Mouse (Mus musculus): Measurements from ENCODE around the gene Nectin1. TPM values are rescaled to one million over a fixed set of nuclear protein-coding genes. Genes with fewer than 3 reads are reported as not detected.

Nectin1 gene
- total RNA-seq, 1 experiment from 2014 or later: 0.50 TPM

- no peak for ATAC-seq (replicated peaks in 1 of 2; ENCODE audit: insufficient read depth in 1 of 2, low FRiP score in 2 of 2, low TSS enrichment in 1 of 2, low read depth in 1 of 2, poor library complexity in 2 of 2, severe bottlenecking in 2 of 2)
Observed at GRCm38 (mm10) chr9:43736046-43736730, 7.6 kb upstream of the Nectin1 start.

DNA sequence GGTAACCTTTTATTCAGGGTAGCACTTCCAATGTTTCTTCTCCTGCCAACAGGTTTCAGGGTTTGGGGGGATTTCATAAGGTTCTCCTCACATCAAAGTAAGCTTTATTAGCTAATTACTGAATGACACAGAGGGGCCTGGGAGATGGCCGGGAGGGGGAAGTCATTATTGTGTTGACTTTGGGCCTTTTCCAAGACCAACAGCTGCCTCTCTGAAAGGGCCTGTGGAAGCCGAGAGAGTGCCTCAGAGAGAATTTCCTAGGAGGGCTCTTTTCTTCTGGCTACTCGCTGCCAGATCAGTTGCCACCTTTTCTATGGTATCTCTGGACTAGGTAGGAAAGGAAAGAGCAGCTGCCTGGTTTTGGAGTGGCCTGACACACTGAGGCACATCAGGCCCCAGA lies 6.5 kb upstream of the Nectin1 start:
- ATAC-seq (replicated peaks in 1 of 2; ENCODE audit: insufficient read depth in 1 of 2, low FRiP score in 2 of 2, low TSS enrichment in 1 of 2, low read depth in 1 of 2, poor library complexity in 2 of 2, severe bottlenecking in 2 of 2): no peak

DNA sequence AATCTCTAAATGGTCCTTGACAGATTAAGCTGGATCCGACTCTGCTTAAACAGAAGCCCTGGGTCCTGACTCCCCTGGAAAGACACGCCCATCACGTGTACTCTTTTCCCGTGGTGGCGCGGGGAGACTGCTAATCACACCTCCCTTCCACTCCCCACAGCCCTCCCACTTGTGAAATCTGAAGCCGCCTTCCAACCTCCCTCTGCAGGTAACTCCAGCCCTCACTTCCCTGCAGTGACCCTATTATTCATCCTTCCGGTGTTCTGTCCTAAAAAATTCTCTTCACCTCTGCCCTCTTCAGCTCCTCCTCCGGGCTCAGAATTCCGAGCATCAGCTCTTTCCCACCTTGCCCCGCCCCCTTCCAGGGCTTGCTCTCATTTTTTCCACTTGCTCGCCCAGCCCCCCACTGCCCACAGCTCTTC lies 5.9 kb upstream of the Nectin1 start:
- ATAC-seq (replicated peaks in 1 of 2; ENCODE audit: insufficient read depth in 1 of 2, low FRiP score in 2 of 2, low TSS enrichment in 1 of 2, low read depth in 1 of 2, poor library complexity in 2 of 2, severe bottlenecking in 2 of 2): no peak

- no peak for ATAC-seq (replicated peaks in 1 of 2; ENCODE audit: insufficient read depth in 1 of 2, low FRiP score in 2 of 2, low TSS enrichment in 1 of 2, low read depth in 1 of 2, poor library complexity in 2 of 2, severe bottlenecking in 2 of 2)
Observed at GRCm38 (mm10) chr9:43738480-43739084, 5.2 kb upstream of the Nectin1 start.

DNA sequence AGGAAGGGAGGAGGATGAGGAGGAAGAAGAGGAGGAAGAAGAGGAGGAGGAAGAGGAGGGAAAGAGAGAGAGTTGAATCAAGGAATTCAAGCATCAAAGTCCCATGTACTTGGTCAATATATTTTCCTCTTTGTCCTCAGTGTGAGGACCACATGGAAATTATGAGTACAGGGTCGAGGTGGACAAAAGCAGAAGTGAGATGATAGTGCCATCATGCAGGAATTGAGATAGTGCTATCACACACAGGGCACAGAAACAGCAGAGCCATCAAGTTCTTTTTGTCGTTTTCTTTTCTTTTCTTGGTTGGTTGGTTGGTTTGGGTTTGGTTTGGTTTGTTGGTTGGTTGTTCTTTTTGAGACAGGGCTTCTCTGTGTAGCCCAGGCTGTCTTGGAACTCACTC lies 2.5 kb upstream of the Nectin1 start:
- no peak for ATAC-seq (replicated peaks in 1 of 2; ENCODE audit: insufficient read depth in 1 of 2, low FRiP score in 2 of 2, low TSS enrichment in 1 of 2, low read depth in 1 of 2, poor library complexity in 2 of 2, severe bottlenecking in 2 of 2)

- ATAC-seq (replicated peaks in 1 of 2; ENCODE audit: insufficient read depth in 1 of 2, low FRiP score in 2 of 2, low TSS enrichment in 1 of 2, low read depth in 1 of 2, poor library complexity in 2 of 2, severe bottlenecking in 2 of 2): no peak
Observed at GRCm38 (mm10) chr9:43742066-43742465, 1.7 kb upstream of the Nectin1 start.

- 0 out of 4 replicates have a peak, but pooled peaks have one; percentile 22 to 30 for ATAC-seq (replicated peaks in 1 of 2; ENCODE audit: insufficient read depth in 1 of 2, low FRiP score in 2 of 2, low TSS enrichment in 1 of 2, low read depth in 1 of 2, poor library complexity in 2 of 2, severe bottlenecking in 2 of 2)
Observed at GRCm38 (mm10) chr9:43742902-43743646, 710 bp upstream of the Nectin1 start.

GRCm38 (mm10) chr9:43744138-43744981 lies 576 bp downstream of the Nectin1 start:
- ATAC-seq (replicated peaks in 1 of 2; ENCODE audit: insufficient read depth in 1 of 2, low FRiP score in 2 of 2, low TSS enrichment in 1 of 2, low read depth in 1 of 2, poor library complexity in 2 of 2, severe bottlenecking in 2 of 2): no peak

DNA sequence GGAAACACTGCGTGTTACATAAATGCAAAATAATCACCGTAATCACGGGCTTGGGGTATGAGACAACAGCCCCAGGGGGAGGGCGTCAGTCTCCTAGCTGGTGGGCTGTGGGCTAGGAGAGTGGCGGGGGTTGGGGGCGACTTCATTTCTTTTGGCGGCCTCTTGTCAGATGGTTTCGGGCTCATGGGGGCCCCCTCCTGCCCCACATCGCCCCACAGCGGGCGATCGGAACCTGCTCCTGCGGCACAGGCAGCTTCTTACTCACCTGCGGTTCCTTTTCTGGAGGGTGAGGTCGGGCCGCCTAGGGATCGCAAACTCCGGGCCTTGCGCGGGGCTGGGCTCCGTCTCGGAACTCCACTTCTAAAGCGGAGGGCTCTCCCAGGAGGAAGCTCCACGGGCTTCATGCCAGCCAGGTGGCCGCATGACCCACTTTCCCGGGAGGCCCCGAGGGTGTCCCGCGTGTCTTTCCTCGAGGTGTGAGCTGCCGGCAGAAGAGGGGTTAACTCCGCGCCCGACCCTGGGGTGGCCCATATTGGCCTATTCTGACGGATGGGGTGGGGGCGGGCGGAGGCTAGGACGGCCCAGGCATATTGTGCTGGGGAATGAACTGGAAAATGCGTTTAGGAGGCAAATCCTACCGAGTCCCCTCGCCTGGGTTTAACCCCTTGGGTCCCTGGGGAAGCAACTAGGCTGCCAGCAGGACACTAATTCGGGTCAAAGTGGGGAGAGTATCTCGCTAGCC lies 1.4 kb downstream of the Nectin1 start:
- ATAC-seq (replicated peaks in 1 of 2; ENCODE audit: insufficient read depth in 1 of 2, low FRiP score in 2 of 2, low TSS enrichment in 1 of 2, low read depth in 1 of 2, poor library complexity in 2 of 2, severe bottlenecking in 2 of 2): no peak

- no peak for ATAC-seq (replicated peaks in 1 of 2; ENCODE audit: insufficient read depth in 1 of 2, low FRiP score in 2 of 2, low TSS enrichment in 1 of 2, low read depth in 1 of 2, poor library complexity in 2 of 2, severe bottlenecking in 2 of 2)
Observed at GRCm38 (mm10) chr9:43745951-43746703, 2.3 kb downstream of the Nectin1 start.

DNA sequence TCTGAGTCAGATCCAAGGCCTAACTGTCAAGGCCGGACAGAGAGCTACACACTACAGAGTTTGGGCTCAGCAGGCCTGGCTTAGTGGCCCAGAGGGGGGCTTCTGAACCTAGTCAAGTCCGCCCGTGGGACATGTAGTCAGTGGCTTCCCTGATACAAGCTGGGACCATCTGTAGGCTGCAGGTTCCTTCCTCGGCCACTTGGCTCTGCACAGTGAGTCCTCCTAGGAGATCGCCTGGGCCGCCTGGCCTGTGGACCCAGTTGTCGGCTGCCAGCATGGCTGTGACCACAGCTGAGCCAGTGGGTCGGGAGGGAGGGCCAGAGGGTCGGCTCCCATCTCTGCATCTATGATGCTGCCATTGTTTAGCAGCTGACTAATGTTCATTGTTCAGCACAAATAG lies 3.9 kb downstream of the Nectin1 start:
- no peak for ATAC-seq (replicated peaks in 1 of 2; ENCODE audit: insufficient read depth in 1 of 2, low FRiP score in 2 of 2, low TSS enrichment in 1 of 2, low read depth in 1 of 2, poor library complexity in 2 of 2, severe bottlenecking in 2 of 2)

DNA sequence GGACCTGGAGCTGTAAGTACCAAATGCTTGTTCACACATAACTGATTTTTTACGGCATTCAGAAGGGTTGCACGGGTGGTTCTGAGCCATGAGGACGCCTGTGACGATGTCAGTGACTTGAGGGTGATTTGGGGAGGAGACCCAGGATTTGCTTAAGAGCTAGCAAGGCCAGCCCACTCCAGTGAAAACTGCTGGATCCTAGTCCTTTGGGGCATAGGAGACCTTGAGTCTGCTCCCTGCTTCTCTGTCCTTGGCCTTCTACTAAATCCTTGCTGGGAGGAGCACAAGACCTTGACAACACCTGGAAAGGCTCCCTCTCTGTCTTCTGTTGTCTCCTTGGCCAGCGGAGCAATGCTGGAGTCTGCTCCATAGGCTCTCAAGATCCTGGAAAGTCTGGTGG lies 4.7 kb downstream of the Nectin1 start:
- no peak for ATAC-seq (replicated peaks in 1 of 2; ENCODE audit: insufficient read depth in 1 of 2, low FRiP score in 2 of 2, low TSS enrichment in 1 of 2, low read depth in 1 of 2, poor library complexity in 2 of 2, severe bottlenecking in 2 of 2)

DNA sequence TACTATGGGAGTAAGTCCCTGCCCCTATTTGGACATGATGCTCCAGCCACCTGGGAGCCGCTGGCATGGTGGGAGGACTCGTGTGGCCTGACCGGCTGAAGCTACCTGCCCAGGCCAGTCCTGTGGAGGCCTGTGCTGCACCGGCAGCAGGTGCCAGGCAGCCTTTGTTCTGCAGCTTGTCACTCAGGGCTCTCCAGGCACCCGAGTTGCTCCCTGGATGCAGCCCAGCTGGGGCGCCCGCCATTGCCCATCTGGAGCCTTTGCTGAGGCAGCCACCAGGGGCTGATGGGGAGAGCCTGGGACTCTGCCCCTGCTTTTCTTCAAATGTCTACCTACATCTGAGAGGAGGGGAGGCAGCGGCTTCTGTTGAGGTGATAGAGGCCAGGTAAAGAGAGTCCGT lies 6.3 kb downstream of the Nectin1 start:
- no peak for ATAC-seq (replicated peaks in 1 of 2; ENCODE audit: insufficient read depth in 1 of 2, low FRiP score in 2 of 2, low TSS enrichment in 1 of 2, low read depth in 1 of 2, poor library complexity in 2 of 2, severe bottlenecking in 2 of 2)

DNA sequence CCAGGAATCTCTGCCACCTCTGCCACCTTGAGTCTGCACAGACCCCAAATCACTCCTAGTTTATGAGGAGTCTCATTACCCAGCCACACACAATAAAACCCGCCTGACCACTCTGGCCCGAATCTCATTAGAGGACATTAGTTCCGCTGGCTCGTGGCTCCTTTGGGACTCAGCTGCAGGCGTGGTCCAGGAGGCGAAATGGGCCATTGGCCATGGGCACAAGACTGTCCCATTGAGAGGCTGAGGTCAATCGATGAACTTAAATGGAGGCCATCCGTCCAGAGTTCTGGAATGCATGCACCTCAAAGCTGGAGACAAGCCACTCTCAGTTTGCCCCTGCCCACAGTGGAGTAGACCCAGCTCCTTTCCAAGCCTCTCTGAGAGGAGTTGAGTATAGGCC lies 7.3 kb downstream of the Nectin1 start:
- ATAC-seq (replicated peaks in 1 of 2; ENCODE audit: insufficient read depth in 1 of 2, low FRiP score in 2 of 2, low TSS enrichment in 1 of 2, low read depth in 1 of 2, poor library complexity in 2 of 2, severe bottlenecking in 2 of 2): no peak

DNA sequence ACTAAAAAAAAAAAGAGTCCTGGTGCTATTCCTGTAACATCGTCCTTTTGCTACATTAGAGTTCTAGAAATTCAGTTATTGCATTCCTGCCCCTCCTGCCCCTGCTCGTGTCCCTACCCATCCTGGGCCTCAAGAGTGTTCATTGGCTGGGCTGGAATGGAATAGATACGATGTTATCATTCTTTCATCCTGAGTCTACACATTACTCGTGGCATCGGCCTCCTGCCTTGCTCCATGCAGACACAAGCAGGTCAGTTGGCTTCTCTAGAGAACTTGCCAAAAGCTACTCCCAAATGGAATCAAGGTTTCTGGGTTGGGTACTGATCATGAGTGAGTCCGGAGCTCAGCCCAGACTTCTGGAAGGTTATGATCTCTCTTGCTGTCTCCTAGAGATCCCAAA lies 9.7 kb downstream of the Nectin1 start:
- no peak for ATAC-seq (replicated peaks in 1 of 2; ENCODE audit: insufficient read depth in 1 of 2, low FRiP score in 2 of 2, low TSS enrichment in 1 of 2, low read depth in 1 of 2, poor library complexity in 2 of 2, severe bottlenecking in 2 of 2)

DNA sequence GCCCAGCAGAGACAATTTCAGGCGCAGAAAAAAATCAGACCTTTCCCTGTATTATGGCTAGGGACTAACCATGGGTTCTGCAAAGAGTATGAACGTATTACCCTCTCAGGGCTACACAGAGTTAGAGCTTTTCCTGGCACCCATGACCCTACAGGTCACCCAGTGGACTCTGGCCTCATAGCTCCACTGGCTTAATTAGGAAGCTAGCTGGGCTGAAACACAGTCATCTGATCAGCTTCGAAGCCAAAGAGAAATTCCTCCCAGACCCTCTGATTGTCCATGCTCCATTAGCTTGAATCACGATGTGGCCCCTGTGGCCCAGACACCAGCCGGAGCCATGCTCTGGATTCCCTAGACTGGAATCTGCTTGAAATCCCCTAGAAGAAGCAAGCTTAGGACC lies 10.3 kb downstream of the Nectin1 start:
- no peak for ATAC-seq (replicated peaks in 1 of 2; ENCODE audit: insufficient read depth in 1 of 2, low FRiP score in 2 of 2, low TSS enrichment in 1 of 2, low read depth in 1 of 2, poor library complexity in 2 of 2, severe bottlenecking in 2 of 2)

All from hematopoietic stem cell, adult 5-6 weeks (primary cell).